Mouse (Mus musculus): ENCODE measurements around the gene Entpd5.

DNA sequence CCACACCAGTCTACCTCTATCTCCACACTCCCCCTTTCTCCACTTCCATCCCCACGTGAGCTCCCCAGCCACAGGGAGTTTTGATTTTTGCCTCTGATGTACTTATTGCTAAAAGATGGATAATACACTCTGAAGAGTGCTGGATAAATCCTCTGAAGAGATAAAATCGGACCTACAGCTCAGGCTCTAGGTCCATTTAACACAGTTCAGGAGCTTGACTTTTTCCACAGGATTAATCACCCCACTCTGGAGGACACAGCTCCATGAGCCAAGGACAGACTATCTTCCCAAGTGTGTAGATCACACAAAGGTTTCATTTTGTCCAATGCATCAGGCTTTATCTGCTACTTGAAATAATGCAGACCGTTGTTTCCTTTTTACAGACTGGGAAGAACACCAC lies 8.8 kb downstream of the Entpd5 start:
- TF ChIP-seq CTCF (IDR thresholded peaks at IDR 0.05; ENCODE audit: insufficient read depth, low read length) (no peak), POLR2A (IDR thresholded peaks at IDR 0.05; ENCODE audit: borderline replicate concordance, extremely low read depth, low read depth, low read length) (no peak)
